Mouse (Mus musculus): ENCODE data around the gene Pradc1. TPM values are rescaled to one million over a fixed set of nuclear protein-coding genes. Genes with fewer than 3 reads are reported as not detected.

Gene Pradc1
- polyA plus RNA-seq, 1 experiment from 2014 or later, result 18.5 TPM

DNA sequence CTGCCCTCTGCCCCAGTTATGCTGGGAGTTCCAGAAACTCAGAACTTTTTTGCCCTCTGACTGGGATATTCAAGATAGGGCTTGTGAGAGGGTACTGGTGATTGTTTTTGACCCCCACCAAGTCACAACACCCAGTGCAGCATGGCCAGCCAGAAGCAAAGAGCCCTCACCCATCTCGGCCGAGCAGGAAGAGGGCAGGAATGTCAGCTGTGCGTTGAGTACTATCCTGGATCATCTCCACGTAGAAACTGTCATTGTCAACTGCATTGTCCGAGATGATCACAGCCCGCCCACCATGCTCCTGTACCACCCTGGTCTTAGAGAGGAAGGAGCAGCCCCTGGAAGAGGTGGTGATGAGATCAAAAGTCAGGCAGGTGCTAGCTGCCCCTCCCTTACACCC lies 4.4 kb downstream of the Pradc1 start:
- H3K9me3 ChIP-seq, result no peaks in the 10 kb centered on the region
- H3K9ac ChIP-seq, result no peak overlapping the region
- H3K4me2 ChIP-seq, result no peak overlapping the region
- no peak overlapping the region for H3K4me3 ChIP-seq
- ATAC-seq (replicated peaks), result no peak
- 86% methylated on average over 6 of the region's 6 CpGs for WGBS
- H3K27ac ChIP-seq, result no peak overlapping the region
- 0 out of 2 replicates have a peak, but pooled peaks cover 5% of the 10 kb centered on the region for H3K36me3 ChIP-seq (replicated peaks)
- peaks cover 7% of the 10 kb centered on the region for H3K4me1 ChIP-seq
- no peaks in the 10 kb centered on the region for H3K27me3 ChIP-seq (replicated peaks)

DNA sequence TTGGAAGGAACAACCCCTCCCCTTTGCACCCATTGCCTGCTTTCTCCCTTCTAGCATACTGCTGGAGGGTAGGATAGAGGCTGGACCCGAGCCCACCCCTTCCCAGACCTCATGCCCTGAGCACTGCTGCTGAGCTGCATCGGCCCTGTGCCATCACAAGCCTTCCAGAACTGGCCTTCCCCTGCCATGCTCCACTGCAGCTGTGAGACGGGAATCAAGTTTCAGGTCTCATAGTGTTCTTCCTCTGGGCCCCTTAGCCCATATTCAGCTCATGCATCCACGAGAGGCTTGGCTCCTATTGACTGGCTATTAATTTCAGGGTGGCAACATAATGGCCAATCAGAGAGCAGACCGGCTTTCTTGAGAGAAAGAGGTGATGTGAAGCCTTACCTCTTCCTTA lies 6.5 kb downstream of the Pradc1 start:
- no peak overlapping the region for H3K9ac ChIP-seq
- WGBS, result 72% methylated on average over 5 of the region's 5 CpGs
- peaks cover under 1% of the 10 kb centered on the region; the same call in 1 of the 2 replicates for H3K4me1 ChIP-seq
- H3K27me3 ChIP-seq (replicated peaks), result no peaks in the 10 kb centered on the region
- no peak overlapping the region for H3K4me2 ChIP-seq
- H3K27ac ChIP-seq, result no peak overlapping the region
- ATAC-seq (replicated peaks), result no peak
- 0 out of 2 replicates have a peak, but pooled peaks cover 11% of the 10 kb centered on the region for H3K36me3 ChIP-seq (replicated peaks)
- no peaks in the 10 kb centered on the region for H3K9me3 ChIP-seq
- H3K4me3 ChIP-seq, result no peak overlapping the region

DNA sequence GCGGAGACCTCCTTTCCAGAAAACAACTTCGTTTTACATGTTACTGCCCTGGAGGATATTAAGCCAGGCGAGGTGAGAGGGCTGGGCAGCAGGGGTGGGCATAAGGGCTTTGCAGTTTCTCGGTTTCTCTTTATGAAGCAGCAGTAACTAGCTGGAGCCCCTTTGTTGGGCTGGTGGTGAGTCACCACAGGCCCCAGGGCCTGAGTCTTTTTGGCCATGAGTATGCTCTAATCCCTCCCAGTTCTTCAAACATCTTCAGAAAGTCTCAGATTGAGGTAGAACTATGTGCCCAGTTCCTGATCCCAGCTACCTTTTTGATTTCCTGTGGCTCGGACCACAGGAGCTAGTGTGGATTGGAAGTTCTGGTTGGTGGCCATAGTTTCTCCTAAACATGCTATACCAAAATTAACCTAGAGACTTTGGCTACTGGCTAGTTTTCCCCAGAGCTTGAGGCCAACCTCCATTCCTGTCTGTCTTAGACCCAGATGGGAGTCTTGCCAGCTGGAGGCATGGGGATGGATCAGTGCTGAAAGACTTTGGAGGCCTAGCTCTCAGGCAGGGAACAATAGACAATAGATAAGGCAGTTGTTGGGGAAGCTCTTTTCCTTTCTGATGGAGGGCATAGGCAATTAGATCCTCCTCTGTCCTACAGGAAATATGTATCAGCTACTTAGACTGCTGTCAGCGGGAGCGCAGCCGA lies 7.4 kb downstream of the Pradc1 start:
- Histone ChIP-seq H3K27ac (no peak overlapping the region), H3K4me1 (no peaks in the 10 kb centered on the region), H3K4me2 (no peak overlapping the region), H3K27me3 (replicated peaks) (no peaks in the 10 kb centered on the region), H3K4me3 (no peak overlapping the region), H3K9me3 (no peaks in the 10 kb centered on the region), H3K9ac (no peak overlapping the region), H3K36me3 (replicated peaks) (0 out of 2 replicates have a peak, but pooled peaks cover 11% of the 10 kb centered on the region)
- ATAC-seq (replicated peaks), result no peak
- 95% methylated on average over 8 of the region's 8 CpGs for WGBS

DNA sequence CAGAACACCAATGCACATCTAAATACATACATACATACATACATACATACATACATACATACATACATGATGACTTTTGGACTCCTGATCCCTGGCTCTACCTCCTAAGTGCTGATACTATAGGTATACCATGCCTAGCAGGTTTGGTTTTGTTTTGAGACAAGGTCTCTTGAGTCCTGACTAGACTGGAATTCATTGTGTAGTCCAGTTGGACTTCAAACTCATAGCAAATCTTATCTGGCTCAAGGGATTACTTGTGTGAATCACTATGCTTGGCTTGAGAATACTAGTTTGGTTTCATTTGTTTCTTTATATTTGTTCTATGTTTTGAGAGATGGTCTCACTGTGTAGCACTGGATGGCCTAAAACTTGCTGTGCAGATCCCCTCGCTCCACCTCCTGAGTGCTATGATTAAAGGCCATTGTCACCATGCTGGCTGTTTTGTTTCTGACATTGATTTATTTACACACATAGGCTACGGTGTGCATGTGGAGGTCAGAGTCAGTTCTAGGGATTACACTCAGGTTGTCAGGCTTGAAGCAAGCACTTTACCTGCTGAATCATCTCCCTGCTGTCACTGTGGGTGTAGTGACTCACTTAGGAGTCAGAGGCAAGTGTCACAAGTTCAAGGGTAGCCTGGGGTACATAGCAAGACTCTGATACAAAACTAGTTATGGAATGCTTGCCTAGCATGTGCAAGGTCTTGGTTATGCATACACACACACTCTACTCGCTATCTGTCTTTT lies 8.1 kb downstream of the Pradc1 start:
- no peak overlapping the region for H3K4me2 ChIP-seq
- no peak overlapping the region for H3K27ac ChIP-seq
- no peak overlapping the region for H3K9ac ChIP-seq
- no peak overlapping the region for H3K4me3 ChIP-seq
- peaks cover 15% of the 10 kb centered on the region; the same call in 1 of the 2 replicates for H3K36me3 ChIP-seq (replicated peaks)
- no peaks in the 10 kb centered on the region for H3K4me1 ChIP-seq
- no peaks in the 10 kb centered on the region for H3K9me3 ChIP-seq
- 91% methylated on average over 3 of the region's 3 CpGs for WGBS
- ATAC-seq (replicated peaks), result no peak
- no peaks in the 10 kb centered on the region for H3K27me3 ChIP-seq (replicated peaks)

DNA sequence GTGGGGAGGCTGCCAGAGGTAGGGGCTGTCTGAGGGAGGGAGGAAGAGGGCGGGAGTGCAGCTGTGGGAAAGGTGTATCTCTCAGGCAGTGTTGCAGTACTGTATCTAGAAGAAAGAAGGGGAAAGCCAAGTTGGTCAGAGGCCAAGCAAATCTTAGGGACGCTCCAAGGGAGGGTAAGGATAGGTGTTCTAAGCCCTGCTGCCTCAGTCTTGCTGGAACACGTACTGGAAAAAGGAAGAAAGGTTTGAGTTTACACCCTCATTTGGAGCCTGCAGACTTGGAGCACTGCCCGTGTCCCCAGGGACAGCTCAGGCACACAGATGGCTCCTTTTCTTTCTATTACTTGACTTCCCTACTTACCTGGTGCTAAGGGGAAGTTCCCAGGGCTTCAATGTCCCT lies 10.6 kb downstream of the Pradc1 start:
- Histone ChIP-seq H3K27ac (no peak overlapping the region), H3K4me2 (no peak overlapping the region), H3K36me3 (replicated peaks) (peaks cover 19% of the 10 kb centered on the region; the same call in 1 of the 2 replicates), H3K4me3 (no peak overlapping the region), H3K9me3 (no peaks in the 10 kb centered on the region), H3K9ac (no peak overlapping the region), H3K4me1 (no peaks in the 10 kb centered on the region), H3K27me3 (replicated peaks) (no peaks in the 10 kb centered on the region)
- WGBS, result 95% methylated on average over 4 of the region's 4 CpGs
- ATAC-seq (replicated peaks), result no peak

DNA sequence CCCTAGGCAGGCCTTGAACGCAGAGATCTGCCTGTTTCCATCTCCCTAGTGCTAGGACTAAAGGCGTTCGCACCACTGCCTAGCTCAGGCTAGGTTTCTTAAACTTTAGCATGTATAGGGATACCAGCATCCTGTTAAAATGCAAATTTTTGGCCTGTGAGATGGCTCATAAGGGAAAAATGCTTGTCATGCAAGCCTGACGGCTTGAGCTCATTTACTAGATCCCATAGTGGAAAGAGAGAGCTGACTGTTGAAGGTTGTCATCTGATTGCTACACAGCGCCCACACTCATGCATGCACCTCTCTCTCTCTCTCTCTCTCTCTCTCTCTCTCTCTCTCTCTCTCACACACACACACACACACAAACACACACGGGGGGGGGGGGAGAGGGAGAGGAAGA lies 15.1 kb downstream of the Pradc1 start:
- no peaks in the 10 kb centered on the region for H3K9me3 ChIP-seq

DNA sequence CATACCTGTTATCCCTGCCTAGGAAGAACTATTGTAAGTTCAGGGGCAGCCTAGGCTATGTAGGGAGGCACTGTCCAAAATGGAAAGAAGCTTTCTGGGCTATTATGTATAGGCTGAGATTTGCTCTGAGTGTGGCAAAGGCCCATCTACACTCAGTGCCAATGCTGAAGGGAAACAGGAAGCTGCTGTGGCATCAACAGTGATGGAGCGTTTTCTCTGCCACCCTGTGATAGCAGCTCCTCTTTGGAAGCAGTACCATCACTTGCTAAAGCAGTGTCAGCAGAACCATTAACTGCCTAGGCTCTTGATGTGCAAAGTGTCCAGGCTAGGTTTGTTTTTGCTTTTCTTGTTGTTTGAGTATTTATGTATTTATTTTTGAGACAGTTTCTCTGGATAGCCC lies 15.6 kb downstream of the Pradc1 start:
- no peak overlapping the region for H3K27ac ChIP-seq
- no peaks in the 10 kb centered on the region for H3K9me3 ChIP-seq
- H3K4me3 ChIP-seq, result no peak overlapping the region
- H3K36me3 ChIP-seq (replicated peaks), result peaks cover 17% of the 10 kb centered on the region; the same call in 1 of the 2 replicates
- H3K4me2 ChIP-seq, result no peak overlapping the region
- 93% methylated on average over 1 of the region's 1 CpGs for WGBS
- no peak for ATAC-seq (replicated peaks)
- H3K9ac ChIP-seq, result no peak overlapping the region
- H3K4me1 ChIP-seq, result peaks cover 14% of the 10 kb centered on the region
- no peaks in the 10 kb centered on the region for H3K27me3 ChIP-seq (replicated peaks)

More for the DNA sequence above, 15.1 kb downstream of the Pradc1 start:
- Histone ChIP-seq H3K36me3 (replicated peaks) (peaks cover 18% of the 10 kb centered on the region; the same call in 1 of the 2 replicates), H3K4me2 (no peak overlapping the region), H3K9ac (no peak overlapping the region), H3K4me3 (no peak overlapping the region), H3K4me1 (peaks cover 14% of the 10 kb centered on the region), H3K27me3 (replicated peaks) (no peaks in the 10 kb centered on the region), H3K27ac (no peak overlapping the region)
- no peak for ATAC-seq (replicated peaks)
- 78% methylated on average over 5 of the region's 6 CpGs for WGBS

DNA sequence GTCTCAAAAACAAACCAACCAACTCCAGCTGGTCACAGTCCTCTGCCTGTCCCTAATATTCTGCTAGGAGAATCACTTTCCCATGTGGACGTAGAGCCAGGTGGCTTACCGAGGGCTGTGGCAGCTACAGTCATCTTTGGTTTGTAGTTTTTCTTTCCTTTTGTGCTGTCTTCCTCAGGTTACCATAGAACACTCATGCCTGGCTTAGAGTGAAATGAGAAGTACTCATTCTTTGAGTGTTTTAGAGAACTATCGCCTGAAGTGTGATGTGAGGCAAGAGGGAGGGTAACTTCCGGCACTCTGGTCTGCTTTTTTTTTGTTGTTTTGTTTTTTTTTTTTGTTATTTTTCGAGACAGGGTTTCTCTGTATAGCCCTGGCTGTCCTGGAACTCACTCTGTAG lies 17.9 kb downstream of the Pradc1 start:
- ATAC-seq (replicated peaks), result no peak
- Histone ChIP-seq H3K9ac (no peak overlapping the region), H3K4me2 (no peak overlapping the region), H3K27ac (no peak overlapping the region), H3K36me3 (replicated peaks) (peaks cover 9% of the 10 kb centered on the region; the same call in 1 of the 2 replicates), H3K27me3 (replicated peaks) (no peaks in the 10 kb centered on the region), H3K9me3 (no peaks in the 10 kb centered on the region), H3K4me1 (peaks cover 14% of the 10 kb centered on the region), H3K4me3 (no peak overlapping the region)
- WGBS, result 89% methylated on average over 5 of the region's 5 CpGs

DNA sequence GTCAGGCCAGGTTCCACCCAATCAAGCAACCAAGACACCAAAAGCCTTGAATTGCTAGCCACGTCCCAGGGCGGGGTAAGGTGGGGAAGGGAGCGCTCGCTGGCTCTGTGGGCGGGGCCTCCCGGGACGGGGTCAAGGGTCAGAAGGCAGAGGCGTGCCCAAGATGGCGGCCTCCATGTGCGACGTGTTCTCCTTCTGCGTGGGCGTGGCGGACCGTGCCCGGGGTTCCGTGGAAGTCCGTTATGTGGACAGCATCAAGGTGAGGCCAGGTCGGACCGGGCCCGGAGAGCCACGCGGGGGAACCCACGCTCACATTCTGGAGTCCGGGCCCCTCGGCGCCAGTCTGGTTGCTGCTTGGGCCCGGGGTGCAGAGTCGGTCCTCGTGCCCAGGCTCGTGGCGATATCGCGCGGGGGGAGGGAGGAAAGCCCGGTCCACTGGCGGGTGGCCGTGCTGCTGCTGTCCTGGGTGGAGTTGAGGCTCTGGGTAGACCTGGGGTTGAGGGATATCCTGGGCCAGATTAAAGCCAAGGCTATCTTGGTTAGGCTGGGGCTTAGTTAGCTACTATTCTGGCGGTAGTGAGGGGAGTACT lies 19.8 kb downstream of the Pradc1 start, which contains the start of gene Smyd5:
TSS of gene Smyd5 (plus strand) at position 148 of the 590 bp plus-strand sequence.
- Histone ChIP-seq H3K4me3 (peak within 1 kb of the TSS; percentile 96), H3K36me3 (replicated peaks) (no peaks in the 10 kb centered on the region), H3K9ac (peak within 1 kb of the TSS; percentile 75), H3K4me1 (peaks cover 14% of the 10 kb centered on the region), H3K27me3 (replicated peaks) (no peaks in the 10 kb centered on the region), H3K4me2 (peak within 1 kb of the TSS; percentile 93), H3K27ac (no peak within 1 kb of the TSS), H3K9me3 (no peaks in the 10 kb centered on the region)
- ATAC-seq (replicated peaks), result peak; percentile 85
- WGBS, result under 1% methylated on average over 39 of the region's 39 CpGs

DNA sequence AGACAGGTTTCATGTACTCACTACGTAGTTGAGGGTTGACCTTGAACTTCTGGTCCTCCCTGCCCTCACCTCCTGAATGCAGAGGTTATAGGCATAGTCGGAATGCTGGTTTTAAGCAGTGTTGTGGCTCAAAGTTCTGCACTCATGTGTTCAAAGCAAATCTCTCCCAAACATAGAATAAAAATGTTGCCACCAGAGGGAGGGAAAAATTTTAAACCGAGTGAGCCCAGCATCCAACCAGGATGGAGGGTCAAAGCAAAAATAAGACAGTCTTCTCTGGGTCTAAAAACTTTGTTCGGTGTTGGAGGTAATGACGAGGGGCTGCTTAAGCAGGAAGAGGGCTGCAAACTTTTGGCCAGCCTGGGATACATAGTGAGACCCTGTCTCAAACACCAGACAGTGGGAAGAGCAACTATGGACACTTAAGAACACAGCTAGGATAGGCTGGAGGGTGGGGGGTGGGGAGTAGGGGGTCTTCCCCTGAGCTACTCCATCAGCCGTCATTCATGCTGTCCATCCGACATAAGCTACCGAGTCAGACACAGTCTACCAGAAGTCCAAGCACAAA lies 20.4 kb downstream of the Pradc1 start:
- Histone ChIP-seq H3K27ac (no peak overlapping the region), H3K9me3 (no peaks in the 10 kb centered on the region), H3K4me3 (peak overlapping the region; percentile 96), H3K4me1 (peaks cover 14% of the 10 kb centered on the region), H3K9ac (peak overlapping the region; percentile 75), H3K4me2 (peak overlapping the region; percentile 93), H3K36me3 (replicated peaks) (no peaks in the 10 kb centered on the region), H3K27me3 (replicated peaks) (no peaks in the 10 kb centered on the region)
- 47% methylated on average over 8 of the region's 8 CpGs for WGBS
- ATAC-seq (replicated peaks), result peak; percentile 82

DNA sequence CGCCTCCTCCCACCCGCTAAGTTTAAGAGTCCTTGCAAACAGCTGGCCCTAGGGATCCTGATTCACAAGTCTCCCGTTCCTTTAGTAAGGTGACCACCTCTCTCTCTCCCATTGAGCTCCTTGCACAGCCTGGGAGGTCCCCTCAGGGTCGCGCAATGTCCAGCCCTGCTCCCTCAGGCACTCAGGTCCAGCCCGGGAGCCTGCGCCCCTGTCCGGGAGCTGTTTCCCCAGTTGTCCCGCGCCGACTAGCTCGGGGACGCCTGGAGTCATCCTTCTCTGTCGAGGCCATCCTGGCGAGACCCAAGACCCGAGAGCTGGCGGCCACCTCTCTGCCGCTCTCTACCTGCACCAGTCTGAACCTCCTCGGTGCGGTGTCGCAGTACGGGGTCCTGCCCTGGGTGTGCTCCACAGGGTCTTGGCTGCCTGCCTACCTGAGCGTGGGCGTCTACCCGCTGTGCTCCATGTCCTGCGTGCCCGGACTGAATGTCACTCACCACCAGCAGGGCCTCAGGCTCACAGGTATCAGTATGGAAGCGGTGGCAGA lies 27.9 kb downstream of the Pradc1 start, which contains the start of gene Noto:
TSS of gene Noto (plus strand) at position 51 of the 544 bp plus-strand sequence.
- 0 out of 2 replicates have a peak, but pooled peaks cover 5% of the 10 kb centered on the region for H3K27me3 ChIP-seq (replicated peaks)

DNA sequence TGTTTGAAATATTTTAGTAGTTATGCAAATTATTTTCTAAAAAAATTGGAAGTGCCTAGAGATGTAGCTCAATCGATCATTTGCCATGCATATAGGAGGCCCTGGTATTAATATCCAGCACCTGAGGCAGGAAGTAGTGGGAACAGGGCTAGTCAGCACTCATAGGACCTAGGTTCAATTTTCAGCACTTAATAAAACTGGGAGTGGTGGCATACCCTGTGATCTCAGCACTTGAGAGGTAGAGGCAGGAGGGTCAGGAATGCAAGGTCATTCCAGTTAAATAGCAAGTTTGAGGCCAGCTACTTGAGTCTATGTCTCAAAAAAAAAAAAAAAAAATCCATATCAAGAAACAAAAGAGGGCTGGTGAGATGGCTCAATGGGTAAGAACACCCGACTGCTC lies 32.6 kb downstream of the Pradc1 start:
- Histone ChIP-seq H3K9ac (no peak overlapping the region), H3K4me3 (no peak overlapping the region), H3K9me3 (no peaks in the 10 kb centered on the region), H3K27ac (no peak overlapping the region), H3K4me1 (no peaks in the 10 kb centered on the region), H3K4me2 (no peak overlapping the region), H3K27me3 (replicated peaks) (0 out of 2 replicates have a peak, but pooled peaks cover 2% of the 10 kb centered on the region), H3K36me3 (replicated peaks) (no peaks in the 10 kb centered on the region)
- no peak for ATAC-seq (replicated peaks)
- WGBS, result 82% methylated on average over 2 of the region's 2 CpGs

More for the DNA sequence above, 27.9 kb downstream of the Pradc1 start, which contains the start of gene Noto:
- WGBS, result 17% methylated on average over 28 of the region's 28 CpGs
- Histone ChIP-seq H3K9me3 (no peaks in the 10 kb centered on the region), H3K4me2 (no peak within 1 kb of the TSS), H3K36me3 (replicated peaks) (no peaks in the 10 kb centered on the region), H3K27ac (no peak within 1 kb of the TSS), H3K4me3 (no peak within 1 kb of the TSS), H3K9ac (no peak within 1 kb of the TSS), H3K4me1 (no peaks in the 10 kb centered on the region)
- no peak for ATAC-seq (replicated peaks)

All from midbrain, embryonic 15.5 days (tissue).